9 mouse cellular contexts compared by ENCODE assay signal in genomic region chr6:113891225-113891967, GRCm38 (mm10).
A peak's percentile ranks its signal among the peaks of the same experiment; 100 is the strongest.
DNase-seq lines count a peak whose midpoint lies in the region; ATAC-seq and TF ChIP-seq lines count a peak whose summit lies in the region.
"Had no signal": no experiment of that assay in that cellular context is flagged by ENCODE, and none has a peak within 500 bp of the region (broad histone marks: within the 10 kb centered on the region; RNA-seq: fewer than 3 reads in every experiment).

No protein-coding gene starts in this region.

- ATAC-seq in limb, embryonic 12.5 days (ENCODE audit: insufficient number of reproducible peaks, insufficient read depth, low FRiP score, low TSS enrichment, low read depth): no peak

- TF ChIP-seq CTCF in cerebellum, adult 2 months (IDR thresholded peaks at IDR 0.05; ENCODE audit: borderline replicate concordance, insufficient read depth, low read depth, low read length): no peak

- H3K4me2 ChIP-seq in limb, embryonic 12.5 days: peak overlapping the region; percentile 69

- H3K4me1 ChIP-seq in cerebellum, adult 2 months (ENCODE audit: control insufficient read depth, insufficient read depth, low read length): peaks cover 42% of the 10 kb centered on the region
- H3K4me1 ChIP-seq in limb, embryonic 12.5 days (replicated peaks): peaks cover 9% of the 10 kb centered on the region; the same call in 1 of the 2 replicates

- peak overlapping the region; percentile 92 for H3K4me3 ChIP-seq in cerebellum, adult 2 months (replicated peaks; ENCODE audit: insufficient read depth, low read depth, low read length)
- H3K4me3 ChIP-seq in limb, embryonic 12.5 days (replicated peaks): peak overlapping the region; percentile 41
- H3K4me3 ChIP-seq: myocyte had no signal

- DNase-seq in kidney, postnatal 10 days: peak; percentile 8
- no peak for DNase-seq in kidney, adult 8-10 months
- DNase-seq in cerebellum, adult 2 months: peak; percentile 78 to 83
- DNase-seq in frontal cortex, postnatal 14 days (ENCODE audit: low spot score in 2 of 2): peak; percentile 42 to 58
- peak; percentile 26 for DNase-seq in retina, adult 2 months (ENCODE audit: low read depth, low spot score)
- DNase-seq in ovary, postnatal 14 days (ENCODE audit: low spot score): no peak
- DNase-seq in gastrocnemius, adult 18-20 months (ENCODE audit: low spot score): no peak

- no peaks in the 10 kb centered on the region for H3K36me3 ChIP-seq in limb, embryonic 12.5 days

- no peaks in the 10 kb centered on the region for H3K27me3 ChIP-seq in cerebellum, adult 2 months (ENCODE audit: control insufficient read depth, insufficient read depth, low read length)
- H3K27me3 ChIP-seq in limb, embryonic 12.5 days: peaks cover 80% of the 10 kb centered on the region

- H3K9ac ChIP-seq in limb, embryonic 12.5 days (replicated peaks): peak overlapping the region; percentile 31; the same call in 1 of the 2 replicates

- H3K9me3 ChIP-seq in limb, embryonic 12.5 days: no peaks in the 10 kb centered on the region

- under 1% methylated on average over 48 of the region's 49 CpGs for WGBS in cerebellum, adult 2 months
- 1% methylated on average over 41 of the region's 49 CpGs for WGBS in limb, embryonic 12.5 days

- H3K27ac ChIP-seq in cerebellum, adult 2 months (ENCODE audit: insufficient read depth, low read length): peak overlapping the region; percentile 94
- H3K27ac ChIP-seq in limb, embryonic 12.5 days: no peak overlapping the region

- TF ChIP-seq POLR2A in cerebellum, adult 2 months (IDR thresholded peaks at IDR 0.05; ENCODE audit: borderline replicate concordance, insufficient read depth, low read length): peak; percentile 63; the same call in 1 of the 2 replicates

Comparison
In these comparisons a context has a peak if more than half of its experiments do, and no peak if none do; other contexts are left out.
1. DNase-seq: peak in kidney, postnatal 10 days (single experiment), cerebellum, adult 2 months (2 of 2), frontal cortex, postnatal 14 days (2 of 2) and retina, adult 2 months (single experiment); none in kidney, adult 8-10 months (0 of 2), ovary, postnatal 14 days (single experiment) and gastrocnemius, adult 18-20 months (single experiment).